Mouse (Mus musculus) layer of hippocampus, postnatal 25 days (tissue): ENCODE data around the gene Immp2l. TPM values are rescaled to one million over a fixed set of nuclear protein-coding genes. Genes with fewer than 3 reads are reported as not detected.
"Not testable (repeated sequence)": the region's sequence is repeated elsewhere in the genome, so short reads cannot be mapped to it uniquely, and the experiment has no call there.

Experiments used
- DNase-seq, 2 experiments: peaks; one replicate each; pipeline ENCODE4 v3.0.0; 2022; ENCODE audit warnings: mixed read lengths in 2 of 2, low spot score in 1 of 2; ENCODE audit errors: extremely low spot score in 1 of 2
- total RNA-seq, 2 experiments: library from RNA; stranded (reverse); gene quantifications; 2 replicates each; pipeline ENCODE4 v1.2.3; 2021

The Immp2l gene
- total RNA-seq, 2 experiments from 2014 or later = 6.1 to 6.8 TPM

- DNase-seq = no peak
Measured at GRCm38 (mm10) chr12:41773961-41774360, 750.1 kb downstream of the Immp2l start.

GRCm38 (mm10) chr12:41774623-41775323, 750.9 kb downstream of the Immp2l start:
- no peak for DNase-seq

- DNase-seq = not testable (repeated sequence)
Measured at GRCm38 (mm10) chr12:41777762-41778161, 753.9 kb downstream of the Immp2l start.

GRCm38 (mm10) chr12:41793681-41794080, 769.8 kb downstream of the Immp2l start:
- not testable (repeated sequence) for DNase-seq

- DNase-seq = peak in 1 of 2 experiments; percentile 4
Measured at GRCm38 (mm10) chr12:41829517-41829916, 805.6 kb downstream of the Immp2l start.

GRCm38 (mm10) chr12:41831731-41832130, 807.8 kb downstream of the Immp2l start:
- no peak for DNase-seq

GRCm38 (mm10) chr12:41834646-41835045, 810.8 kb downstream of the Immp2l start:
- no peak for DNase-seq

GRCm38 (mm10) chr12:41838334-41838847, 814.5 kb downstream of the Immp2l start:
- DNase-seq = no peak

GRCm38 (mm10) chr12:41839241-41839640, 815.4 kb downstream of the Immp2l start:
- DNase-seq = no peak

- DNase-seq = no peak
Measured at GRCm38 (mm10) chr12:41842694-41843329, 818.9 kb downstream of the Immp2l start.

- DNase-seq = no peak
Measured at GRCm38 (mm10) chr12:41851896-41852470, 828.1 kb downstream of the Immp2l start.

GRCm38 (mm10) chr12:41859652-41860051, 835.8 kb downstream of the Immp2l start:
- DNase-seq = not testable (repeated sequence)

- DNase-seq = no peak
Measured at GRCm38 (mm10) chr12:41868317-41868716, 844.4 kb downstream of the Immp2l start.

GRCm38 (mm10) chr12:41874015-41874414, 850.1 kb downstream of the Immp2l start:
- no peak for DNase-seq

GRCm38 (mm10) chr12:41877292-41877959, 853.5 kb downstream of the Immp2l start:
- no peak for DNase-seq

- DNase-seq = no peak
Measured at GRCm38 (mm10) chr12:41878493-41878892, 854.6 kb downstream of the Immp2l start.

- no peak for DNase-seq
Measured at GRCm38 (mm10) chr12:41878972-41879371, 855.1 kb downstream of the Immp2l start.

- DNase-seq = no peak
Measured at GRCm38 (mm10) chr12:41879412-41879811, 855.5 kb downstream of the Immp2l start.

- no peak for DNase-seq
Measured at GRCm38 (mm10) chr12:41880833-41881232, 856.9 kb downstream of the Immp2l start.

- no peak for DNase-seq
Measured at GRCm38 (mm10) chr12:41908011-41908410, 884.1 kb downstream of the Immp2l start.

GRCm38 (mm10) chr12:41911626-41912025, 887.7 kb downstream of the Immp2l start:
- DNase-seq = no peak
